Mouse (Mus musculus): ENCODE results near the gene Etl4.

Etl4 gene

GRCm38 (mm10) chr2:20249403-20249802, 339.8 kb downstream of the Etl4 start:
- ChIA-PET CTCF (no interaction called here), POLR2A (interaction anchor here in 1 of 4 experiments (1.0 kb wide), 1 partner anchor 10 kb away, joined by 3 read pairs; no protein-coding TSS in a partner anchor)

DNA sequence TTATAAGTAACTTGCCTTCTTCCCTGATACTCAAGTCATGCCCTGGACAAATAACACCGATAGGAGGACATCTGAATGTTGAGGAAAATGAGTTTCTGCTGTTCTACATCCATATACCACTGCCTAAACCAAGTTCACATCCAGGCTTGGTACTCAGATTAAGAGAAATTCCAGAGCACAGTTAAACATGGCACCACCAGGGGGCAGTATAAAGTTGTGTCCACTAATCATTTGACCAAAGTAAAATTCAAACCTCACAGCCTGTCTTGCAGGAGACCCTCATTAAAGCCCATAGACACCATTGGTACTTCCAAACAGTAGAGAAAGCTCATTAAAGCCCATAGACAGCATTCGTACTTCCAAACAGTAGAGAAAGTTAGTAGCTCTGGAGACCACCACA, 366.5 kb downstream of the Etl4 start:
- POLR2A ChIA-PET = no interaction called here
- CTCF ChIA-PET = interaction anchor here in 3 of 4 experiments (0.6 to 1.5 kb wide), 3 partner anchors 26 to 503 kb away, joined by 3 to 9 read pairs (median 4); no protein-coding TSS in a partner anchor

DNA sequence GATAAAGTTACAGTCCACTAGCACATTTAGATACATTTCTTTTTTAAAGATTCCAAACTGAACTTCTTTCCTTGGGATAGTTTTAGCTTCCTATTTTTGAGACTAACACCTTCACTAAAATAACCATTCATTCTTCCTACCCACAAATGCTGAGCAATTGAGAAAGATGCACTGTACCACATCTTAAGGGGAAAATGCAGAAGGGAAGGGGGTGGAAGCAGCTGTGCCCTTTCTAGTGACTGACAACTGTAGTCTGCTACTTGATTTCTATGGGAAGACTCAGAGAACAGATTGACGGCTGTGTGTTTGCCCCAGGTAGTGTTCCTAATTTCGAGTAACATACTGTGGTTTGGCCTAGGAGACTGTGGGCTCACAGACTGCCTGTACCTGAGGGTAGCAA, 372.3 kb downstream of the Etl4 start:
- POLR2A ChIA-PET = no interaction called here

GRCm38 (mm10) chr2:20284425-20284824, 374.8 kb downstream of the Etl4 start:
- CTCF ChIA-PET = interaction anchor here in 1 of 4 experiments (1.4 kb wide), 1 partner anchor 10 kb away, joined by 4 read pairs; no protein-coding TSS in a partner anchor
- POLR2A ChIA-PET = no interaction called here

More for the DNA sequence above, 372.3 kb downstream of the Etl4 start:
- CTCF ChIA-PET = interaction anchor here in 1 of 4 experiments (0.5 kb wide), 1 partner anchor 49 kb away, joined by 6 read pairs; no protein-coding TSS in a partner anchor

- CTCF ChIA-PET = no interaction called here
- POLR2A ChIA-PET = interaction anchor here in 1 of 4 experiments (1.2 kb wide), 1 partner anchor 19 kb away, joined by 8 read pairs; no protein-coding TSS in a partner anchor
Observed at GRCm38 (mm10) chr2:20290982-20291740, 381.6 kb downstream of the Etl4 start.

DNA sequence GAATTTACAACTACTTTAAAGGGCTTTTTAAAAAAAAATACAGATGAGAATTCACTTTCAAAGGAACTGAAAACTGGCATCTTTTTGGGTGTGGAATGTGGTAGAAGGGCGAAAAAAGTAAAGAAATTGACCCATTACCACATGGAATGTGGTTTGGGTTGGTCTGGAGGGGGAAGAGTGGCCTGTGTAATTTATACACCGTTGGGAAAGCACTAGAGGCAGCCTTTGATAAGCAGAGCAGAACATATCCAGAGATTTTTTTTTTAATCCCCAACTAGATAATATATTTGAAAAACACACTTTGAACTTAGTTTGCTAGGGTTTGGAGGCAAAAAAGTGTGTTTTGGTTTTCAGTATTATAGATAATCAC, 382.1 kb downstream of the Etl4 start:
- ChIA-PET CTCF (no interaction called here), POLR2A (no interaction called here)

DNA sequence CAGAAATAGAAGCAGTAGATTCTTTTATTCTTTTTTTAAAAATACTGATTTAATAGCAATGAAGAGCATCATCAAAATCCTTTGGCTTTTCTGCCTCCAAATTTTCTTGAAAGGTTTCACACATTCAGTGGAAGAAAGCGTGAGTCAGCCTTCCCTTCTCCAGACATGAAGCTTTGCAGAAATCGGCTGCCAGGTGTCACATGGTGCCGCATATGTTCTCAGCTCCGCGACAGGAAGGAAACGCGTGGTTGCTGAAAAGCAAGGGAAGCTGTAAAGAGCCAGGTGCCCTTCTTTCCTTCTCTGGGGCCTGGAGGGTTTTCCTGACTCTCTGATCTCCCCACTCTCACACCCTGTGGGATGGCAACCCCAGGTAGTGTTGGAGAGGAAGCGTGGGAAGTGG, 383.8 kb downstream of the Etl4 start:
- POLR2A ChIA-PET = interaction anchor here in 2 of 4 experiments (1.3 to 1.4 kb wide), 2 partner anchors 11 to 84 kb away, joined by 3 read pairs; no protein-coding TSS in a partner anchor

GRCm38 (mm10) chr2:20294596-20294995, 385.0 kb downstream of the Etl4 start:
- ChIA-PET POLR2A (interaction anchor here in 2 of 4 experiments (0.9 to 1.4 kb wide), 3 partner anchors 10 to 85 kb away, joined by 3 read pairs; no protein-coding TSS in a partner anchor), CTCF (no interaction called here)

More for the DNA sequence above, 383.8 kb downstream of the Etl4 start:
- CTCF ChIA-PET = interaction anchor here in 1 of 4 experiments (0.6 kb wide), 1 partner anchor 101 kb away, joined by 3 read pairs; no protein-coding TSS in a partner anchor

GRCm38 (mm10) chr2:20302517-20302916, 392.9 kb downstream of the Etl4 start:
- ChIA-PET CTCF (interaction anchor here in 2 of 4 experiments (0.7 kb wide), 3 partner anchors 26 to 113 kb away, joined by 3 to 9 read pairs (median 7); no protein-coding TSS in a partner anchor), POLR2A (no interaction called here)

DNA sequence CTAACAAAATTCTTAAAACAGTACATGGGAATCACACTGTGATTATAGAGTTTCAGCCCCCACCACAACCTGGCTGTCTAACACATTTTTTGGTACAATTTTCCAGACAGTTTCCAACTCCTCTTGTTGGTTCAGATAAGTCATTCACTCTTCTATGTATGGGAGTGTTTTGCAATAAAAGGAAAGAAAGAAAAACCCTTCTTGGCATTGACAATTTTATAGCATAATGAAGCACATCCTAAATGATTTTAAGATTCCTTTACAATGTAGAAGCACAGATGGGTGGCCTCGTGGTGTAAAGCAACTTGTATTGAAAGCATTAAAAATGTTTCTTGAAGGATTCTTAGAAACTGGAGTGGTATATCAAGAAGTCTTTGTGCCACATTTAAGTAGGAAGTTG, 415.4 kb downstream of the Etl4 start:
- CTCF ChIA-PET = no interaction called here
- POLR2A ChIA-PET = no interaction called here

DNA sequence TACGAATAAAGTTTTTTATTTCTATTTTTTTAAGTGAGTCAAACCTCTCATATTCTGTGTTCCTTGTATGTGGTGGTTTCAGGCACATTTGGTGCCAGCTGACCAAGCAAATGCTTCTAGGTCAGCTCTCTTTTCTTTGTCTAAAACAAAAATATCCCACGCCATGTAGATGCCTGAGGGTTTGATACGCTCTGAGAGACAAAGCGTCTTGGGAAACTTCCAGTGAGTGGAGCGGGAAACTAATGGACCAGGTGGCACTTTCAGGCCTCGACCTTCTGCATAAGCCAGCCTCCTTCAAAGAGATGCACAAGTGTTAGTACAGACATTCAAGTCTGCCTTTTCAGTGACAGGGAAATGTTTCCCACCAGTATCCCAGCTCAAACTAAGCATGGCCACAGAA, 426.6 kb downstream of the Etl4 start:
- POLR2A ChIA-PET = no interaction called here
- CTCF ChIA-PET = no interaction called here

DNA sequence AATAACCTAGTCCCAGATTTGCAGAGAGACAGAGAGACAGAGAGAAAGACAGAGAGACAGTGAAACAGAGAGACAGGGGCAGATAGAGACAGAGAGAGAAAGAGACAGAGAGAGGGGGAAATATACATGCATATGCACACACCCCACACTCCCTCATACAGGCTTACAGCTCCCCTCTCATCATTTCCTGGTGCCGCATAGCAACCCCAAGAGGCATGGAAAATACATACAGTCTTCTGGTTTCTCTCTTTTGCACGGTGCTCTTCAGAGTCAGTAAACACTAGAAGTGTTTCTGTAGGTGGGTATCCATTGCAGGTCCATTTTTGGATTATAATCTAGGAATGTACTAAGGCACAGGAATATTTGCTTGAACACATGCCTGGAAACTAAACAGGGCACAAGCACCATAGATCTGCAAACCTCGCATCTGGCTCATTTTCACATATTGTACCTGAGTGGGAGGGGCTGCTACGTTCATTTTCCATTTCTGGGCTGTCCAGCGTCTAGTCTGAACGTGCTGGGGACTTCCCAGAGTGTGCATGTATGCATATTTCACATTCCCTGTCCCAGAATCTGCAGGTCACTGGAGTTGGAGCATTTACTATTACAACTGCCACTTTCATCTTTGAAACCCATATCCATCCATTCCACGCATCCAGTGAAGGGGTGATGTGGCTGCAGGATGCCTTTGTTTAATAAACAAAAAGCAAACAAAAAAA, 429.6 kb downstream of the Etl4 start:
- POLR2A ChIA-PET = interaction anchor here in 1 of 4 experiments (0.6 kb wide), 1 partner anchor 99 kb away, joined by 3 read pairs; no protein-coding TSS in a partner anchor
- CTCF ChIA-PET = no interaction called here

GRCm38 (mm10) chr2:20339919-20340318, 430.3 kb downstream of the Etl4 start:
- CTCF ChIA-PET = interaction anchor here in 1 of 4 experiments (0.7 kb wide), 1 partner anchor 126 kb away, joined by 4 read pairs; no protein-coding TSS in a partner anchor

GRCm38 (mm10) chr2:20346873-20347272, 437.3 kb downstream of the Etl4 start:
- CTCF ChIA-PET = no interaction called here
- POLR2A ChIA-PET = no interaction called here

More at GRCm38 (mm10) chr2:20339919-20340318, 430.3 kb downstream of the Etl4 start:
- POLR2A ChIA-PET = interaction anchor here in 1 of 4 experiments (0.6 kb wide), 1 partner anchor 100 kb away, joined by 3 read pairs; no protein-coding TSS in a partner anchor

DNA sequence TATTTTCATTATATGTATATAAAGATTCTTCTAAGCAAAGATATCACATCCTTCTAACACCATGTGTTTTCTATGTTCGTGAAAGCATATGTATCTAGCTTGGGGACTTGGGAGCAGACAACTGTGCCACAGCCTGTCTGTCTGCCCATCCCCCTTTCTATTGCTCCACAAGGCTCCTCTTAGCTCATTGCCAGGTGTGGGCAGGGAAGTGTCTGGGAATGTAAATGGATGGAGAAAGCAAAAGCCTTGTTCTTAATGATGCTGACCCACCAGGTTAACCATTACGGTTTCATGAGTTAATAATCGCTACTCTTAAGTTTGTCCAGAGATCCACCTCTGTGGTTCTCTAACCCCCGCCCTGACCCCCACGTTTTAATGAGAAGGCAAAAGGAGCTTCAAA, 439.7 kb downstream of the Etl4 start:
- ChIA-PET POLR2A (no interaction called here), CTCF (no interaction called here)

DNA sequence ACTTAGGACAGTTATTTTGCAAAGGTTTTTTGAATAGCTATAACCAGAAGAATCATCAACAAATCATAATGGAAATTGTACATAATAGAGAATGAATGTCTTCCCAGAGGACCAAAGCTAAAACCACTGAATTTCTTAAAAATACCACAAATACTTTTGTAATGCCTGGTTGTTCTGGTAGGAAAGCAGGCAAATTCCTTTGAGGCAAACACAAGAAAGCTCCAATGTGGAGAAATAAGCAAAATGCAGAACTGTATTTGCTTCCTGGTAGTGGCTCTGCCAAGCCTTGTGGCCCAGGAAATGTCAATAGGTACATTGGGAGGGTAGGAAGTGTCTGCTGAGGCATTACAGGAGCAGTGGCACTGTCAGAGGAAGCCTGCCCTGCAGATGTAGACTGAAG, 443.2 kb downstream of the Etl4 start:
- ChIA-PET POLR2A (no interaction called here), CTCF (no interaction called here)

DNA sequence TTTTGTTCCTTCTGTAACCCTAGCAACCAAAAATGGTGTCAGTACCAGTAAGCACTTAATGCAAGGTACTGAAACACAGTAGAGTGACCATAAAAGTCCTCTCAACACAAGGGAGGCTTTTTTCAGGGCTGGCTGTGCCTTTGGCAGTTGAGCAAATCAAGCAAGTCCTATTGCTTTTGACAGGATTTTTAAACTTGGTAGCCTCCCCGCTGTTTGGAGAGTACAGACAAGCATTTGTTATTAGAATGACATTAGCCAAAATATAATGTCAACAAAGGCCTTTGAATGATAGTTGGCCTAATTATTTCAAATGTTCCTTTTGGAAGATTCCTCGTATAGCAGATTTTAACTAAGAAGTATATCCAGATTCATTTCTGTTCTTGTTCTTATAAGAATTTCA, 467.4 kb downstream of the Etl4 start:
- ChIA-PET CTCF (no interaction called here), POLR2A (no interaction called here)

- ChIA-PET POLR2A (interaction anchor here in 2 of 4 experiments (1.4 to 2.0 kb wide), 3 partner anchors 10 to 13 kb away, joined by 3 to 12 read pairs (median 5); no protein-coding TSS in a partner anchor), CTCF (interaction anchor here in 1 of 4 experiments (1.0 kb wide), 1 partner anchor 10 kb away, joined by 4 read pairs; no protein-coding TSS in a partner anchor)
Observed at GRCm38 (mm10) chr2:20380874-20381273, 471.3 kb downstream of the Etl4 start.

DNA sequence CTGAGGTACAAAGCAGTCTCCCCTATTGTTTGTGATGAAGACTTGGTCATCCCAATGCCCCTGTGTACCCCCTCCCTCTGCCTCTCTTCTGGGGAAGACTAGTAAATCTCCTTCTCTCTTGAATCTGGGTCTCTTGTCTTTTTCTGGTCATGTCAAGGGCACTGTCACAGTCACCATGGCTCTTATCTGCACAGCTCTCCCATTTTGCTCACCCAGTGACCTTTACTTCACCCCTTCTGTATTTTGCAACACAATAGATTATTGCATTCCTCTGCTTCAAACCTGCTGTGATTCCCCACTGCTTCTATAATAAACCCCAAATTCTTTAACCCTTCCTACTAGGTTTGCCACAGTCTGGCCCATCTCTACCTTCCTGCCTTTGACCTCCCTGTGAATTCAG, 484.5 kb downstream of the Etl4 start:
- ChIA-PET POLR2A (interaction anchor here in 1 of 4 experiments (0.6 to 1.7 kb wide), 4 partner anchors 20 to 335 kb away, joined by 3 to 5 read pairs (median 4); no protein-coding TSS in a partner anchor), CTCF (no interaction called here)

DNA sequence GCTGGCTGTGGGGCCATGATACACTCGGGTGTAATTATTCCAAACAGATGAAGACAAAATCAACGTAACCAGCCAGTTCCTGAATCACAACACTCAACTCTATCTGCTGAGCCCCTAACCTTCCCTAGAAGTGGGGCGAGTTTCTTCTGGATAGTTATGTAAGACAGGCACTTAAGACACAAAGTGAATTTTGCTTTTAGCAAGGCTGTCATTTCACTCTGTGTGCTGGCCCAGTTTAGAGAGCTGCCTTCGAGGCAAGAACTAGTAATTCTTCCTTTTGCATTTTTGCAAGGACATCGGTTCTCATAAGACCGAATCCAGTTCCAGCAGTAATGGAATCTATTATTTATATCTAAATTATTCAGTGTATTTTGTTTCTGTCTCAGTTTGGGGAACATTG, 487.4 kb downstream of the Etl4 start:
- ChIA-PET CTCF (no interaction called here), POLR2A (no interaction called here)
